Mouse (Mus musculus) thymus, postnatal 10 days (tissue): ENCODE data around the gene Scaf8.
"Not testable (repeated sequence)": the region's sequence is repeated elsewhere in the genome, so short reads cannot be mapped to it uniquely, and the experiment has no call there.

Experiments used
- DNase-seq, 2 experiments: peaks; one replicate each; pipeline ENCODE4 v3.0.0; 2021; ENCODE audit warnings: low spot score in 2 of 2

The Scaf8 gene

GRCm38 (mm10) chr17:3114720-3115379, at the start of gene Scaf8:
Gene Scaf8, plus strand, starts transcription at chr17:3114972.
- DNase-seq: peak; percentile 87 to 93

- DNase-seq: no peak
These were observed 39.5 kb upstream of the Scaf8 start for GRCm38 (mm10) chr17:3075166-3075872.

GRCm38 (mm10) chr17:3075873-3076245, 38.9 kb upstream of the Scaf8 start:
- DNase-seq: no peak

- DNase-seq: not testable (repeated sequence)
These were observed 36.8 kb upstream of the Scaf8 start for GRCm38 (mm10) chr17:3077936-3078335.

- DNase-seq: not testable (repeated sequence)
These were observed 34.0 kb upstream of the Scaf8 start for GRCm38 (mm10) chr17:3080587-3081349.

GRCm38 (mm10) chr17:3081512-3082100, 33.2 kb upstream of the Scaf8 start:
- DNase-seq: peak; percentile 43 to 58

- peak; percentile 42 to 58 for DNase-seq
These were observed 32.5 kb upstream of the Scaf8 start for GRCm38 (mm10) chr17:3082125-3082755.

GRCm38 (mm10) chr17:3082756-3083749, 31.7 kb upstream of the Scaf8 start:
- DNase-seq: peak; percentile 54 to 69

- peak; percentile 87 for DNase-seq
These were observed 30.8 kb upstream of the Scaf8 start for GRCm38 (mm10) chr17:3083886-3084550.

- DNase-seq: peak; percentile 81 to 85
These were observed 30.2 kb upstream of the Scaf8 start for GRCm38 (mm10) chr17:3084551-3084930.

- no peak for DNase-seq
These were observed 29.6 kb upstream of the Scaf8 start for GRCm38 (mm10) chr17:3085152-3085551.

GRCm38 (mm10) chr17:3092682-3093081, 22.1 kb upstream of the Scaf8 start:
- DNase-seq: peak; percentile 45 to 55

GRCm38 (mm10) chr17:3099273-3099672, 15.5 kb upstream of the Scaf8 start:
- DNase-seq: not testable (repeated sequence)

- DNase-seq: peak; percentile 61 to 66
These were observed 12.2 kb upstream of the Scaf8 start for GRCm38 (mm10) chr17:3102336-3103165.

GRCm38 (mm10) chr17:3104154-3104931, 10.4 kb upstream of the Scaf8 start:
- DNase-seq: no peak

- DNase-seq: no peak
These were observed 9.8 kb upstream of the Scaf8 start for GRCm38 (mm10) chr17:3105022-3105421.

GRCm38 (mm10) chr17:3113737-3114357, 925 bp upstream of the Scaf8 start:
- DNase-seq: no peak

GRCm38 (mm10) chr17:3114358-3114719, 433 bp upstream of the Scaf8 start:
- peak; percentile 77 to 80 for DNase-seq
